Mouse (Mus musculus) intestine, postnatal 0 days (tissue): ENCODE data around the gene Bak1. TPM values are rescaled to one million over a fixed set of nuclear protein-coding genes. Genes with fewer than 3 reads are reported as not detected.

Experiments
- ATAC-seq: fragments of 200-750 bp; cut with Nextera tagmentation; 2 replicates; pipeline ENCODE4 v1.8.0; 2017; ENCODE audit warnings: mild to moderate bottlenecking, moderate TSS enrichment, moderate library complexity
- H3K27ac ChIP-seq: fragments of 300-500 bp; sonication (generic); 2 replicates; pipeline ENCODE4 v1.5.1; 2014; ENCODE audit warnings: mild to moderate bottlenecking, low read depth, low read length, moderate library complexity
- H3K27me3 ChIP-seq: fragments of 300-500 bp; sonication (generic); replicated peaks from 2 replicates; pipeline ENCODE4 v1.6.1; 2014; ENCODE audit warnings: low read length, mixed read lengths; ENCODE audit not compliant: control insufficient read depth, insufficient read depth
- H3K36me3 ChIP-seq: fragments of 300-500 bp; sonication (generic); 2 replicates; pipeline ENCODE4 v1.6.1; 2014; ENCODE audit warnings: mild to moderate bottlenecking, moderate library complexity; ENCODE audit not compliant: control insufficient read depth, insufficient read depth
- H3K4me1 ChIP-seq: fragments of 300-500 bp; sonication (generic); replicated peaks from 2 replicates; pipeline ENCODE4 v1.6.1; 2014; ENCODE audit warnings: antibody characterized with exemption, low read length, mixed read lengths; ENCODE audit not compliant: control insufficient read depth, insufficient read depth
- H3K4me2 ChIP-seq: fragments of 300-500 bp; sonication (generic); replicated peaks from 2 replicates; pipeline ENCODE4 v1.6.1; 2014; ENCODE audit warnings: low read depth, mild to moderate bottlenecking, moderate library complexity
- H3K4me3 ChIP-seq: fragments of 300-500 bp; sonication (generic); 2 replicates; pipeline ENCODE4 v1.5.1; 2014; ENCODE audit warnings: low read depth, low read length
- H3K9ac ChIP-seq: fragments of 300-500 bp; sonication (generic); 2 replicates; pipeline ENCODE4 v1.6.1; 2014; ENCODE audit warnings: mild to moderate bottlenecking, low read depth, low read length
- H3K9me3 ChIP-seq: fragments of 300-500 bp; sonication (generic); 2 replicates; pipeline ENCODE4 v1.6.1; 2016; ENCODE audit warnings: mixed run types; ENCODE audit not compliant: control insufficient read depth
- CTCF ChIP-seq: sonication (generic); IDR thresholded peaks from 2 replicates; pipeline ENCODE4 v1.5.1; 2016; ENCODE audit warnings: low read depth, mild to moderate bottlenecking, control low read depth, antibody characterized with exemption, moderate library complexity
- WGBS: fragments of 180-500 bp; shearing (Covaris S2); extraction: QIAGEN DNeasy Blood & Tissue Kit; methylation state at CpG from one replicate; pipeline ENCODE4 v1.1.7; 2014; 5-methylcytosine and 5-hydroxymethylcytosine counted together
- polyA plus RNA-seq: library from polyadenylated mRNA; unstranded; fragments of >200 nt; fragmentation: Nextera tagmentation; extraction: Ambion mirVana; gene quantifications from 2 replicates; pipeline ENCODE4 v1.2.1, GENCODE M21; 2015

The Bak1 gene
- polyA plus RNA-seq, 1 experiment from 2014 or later, result 18.1 TPM

DNA sequence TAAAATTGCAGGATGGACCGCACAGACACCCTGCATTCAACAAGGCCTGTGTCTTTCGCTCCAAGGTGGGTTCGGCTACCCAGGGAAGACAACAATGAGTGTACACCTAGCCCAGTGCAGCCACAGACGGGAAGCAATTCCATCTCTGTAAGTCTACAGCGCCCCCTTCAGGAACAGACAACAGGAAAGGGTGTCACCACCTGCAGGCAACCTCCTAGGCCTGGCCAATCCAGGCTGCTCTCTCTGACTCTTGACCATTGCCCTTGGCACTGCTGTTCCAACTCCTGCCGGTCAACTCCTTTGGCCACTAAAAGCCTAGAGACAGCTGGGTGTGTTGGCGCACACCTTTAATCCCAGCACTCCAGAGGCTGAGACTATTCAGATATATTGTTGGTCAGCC lies 27.7 kb downstream of the Bak1 start:
- peak; percentile 72 for TF ChIP-seq CTCF
- Histone ChIP-seq H3K4me3 (no peak overlapping the region), H3K27ac (no peak overlapping the region), H3K36me3 (no peaks in the 10 kb centered on the region), H3K4me2 (no peak overlapping the region), H3K4me1 (no peaks in the 10 kb centered on the region; the same call in none of the 2 replicates), H3K27me3 (no peaks in the 10 kb centered on the region), H3K9me3 (no peaks in the 10 kb centered on the region), H3K9ac (no peak overlapping the region)
- 79% methylated on average over 7 of the region's 7 CpGs for WGBS
- no peak for ATAC-seq

GRCm38 (mm10) chr17:26999996-27000395 lies 28.8 kb downstream of the Bak1 start:
- no peak overlapping the region for H3K4me3 ChIP-seq
- no peak for ATAC-seq
- 63% methylated on average over 12 of the region's 12 CpGs for WGBS
- H3K4me2 ChIP-seq, result peak overlapping the region; percentile 35
- H3K4me1 ChIP-seq, result no peaks in the 10 kb centered on the region; the same call in none of the 2 replicates
- H3K27me3 ChIP-seq, result no peaks in the 10 kb centered on the region
- H3K9ac ChIP-seq, result no peak overlapping the region
- TF ChIP-seq CTCF, result no peak
- no peaks in the 10 kb centered on the region for H3K36me3 ChIP-seq
- H3K27ac ChIP-seq, result no peak overlapping the region
- no peaks in the 10 kb centered on the region for H3K9me3 ChIP-seq

- ATAC-seq, result no peak
- no peak overlapping the region for H3K4me2 ChIP-seq
- H3K4me1 ChIP-seq, result no peaks in the 10 kb centered on the region; the same call in none of the 2 replicates
- no peak overlapping the region for H3K27ac ChIP-seq
- no peaks in the 10 kb centered on the region for H3K36me3 ChIP-seq
- H3K9me3 ChIP-seq, result no peaks in the 10 kb centered on the region
- H3K4me3 ChIP-seq, result no peak overlapping the region
- no peak overlapping the region for H3K9ac ChIP-seq
- WGBS, result 78% methylated on average over 15 of the region's 15 CpGs
- H3K27me3 ChIP-seq, result no peaks in the 10 kb centered on the region
- TF ChIP-seq CTCF, result no peak
Observed at GRCm38 (mm10) chr17:26998283-26998682, 30.5 kb downstream of the Bak1 start.

- 76% methylated on average over 4 of the region's 4 CpGs for WGBS
- H3K9ac ChIP-seq, result no peak overlapping the region
Observed at GRCm38 (mm10) chr17:26997661-26998060, 31.1 kb downstream of the Bak1 start.

DNA sequence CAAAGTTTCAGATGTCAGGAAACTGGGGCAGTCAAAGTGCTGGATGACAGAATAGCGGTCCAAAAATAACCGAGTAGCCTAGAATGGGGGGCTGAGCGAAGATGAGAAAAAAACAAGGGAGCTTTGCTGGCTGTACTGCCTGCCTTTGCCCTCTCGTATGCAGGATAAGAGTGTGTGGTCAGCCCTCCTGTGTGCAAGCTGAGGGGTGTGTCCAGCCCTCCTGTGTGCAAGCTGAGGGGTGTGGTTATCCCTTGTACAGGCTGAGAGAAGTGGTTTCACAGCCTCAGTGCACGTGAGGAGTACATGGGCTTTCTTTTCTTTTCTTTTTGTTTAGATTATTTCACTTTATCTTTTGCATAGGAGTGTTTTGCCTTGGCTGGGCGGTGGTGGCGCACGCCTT lies 33.2 kb downstream of the Bak1 start:
- Histone ChIP-seq H3K27ac (no peak overlapping the region), H3K4me2 (no peak overlapping the region), H3K9ac (no peak overlapping the region), H3K4me3 (no peak overlapping the region), H3K27me3 (no peaks in the 10 kb centered on the region), H3K9me3 (no peaks in the 10 kb centered on the region), H3K4me1 (no peaks in the 10 kb centered on the region; the same call in 1 of the 2 replicates), H3K36me3 (no peaks in the 10 kb centered on the region)
- WGBS, result 64% methylated on average over 8 of the region's 8 CpGs
- no peak for ATAC-seq
- no peak for TF ChIP-seq CTCF

More at GRCm38 (mm10) chr17:26997661-26998060, 31.1 kb downstream of the Bak1 start:
- no peak for TF ChIP-seq CTCF
- ATAC-seq, result no peak
- no peaks in the 10 kb centered on the region; the same call in none of the 2 replicates for H3K4me1 ChIP-seq
- no peak overlapping the region for H3K4me2 ChIP-seq
- H3K27ac ChIP-seq, result no peak overlapping the region
- no peaks in the 10 kb centered on the region for H3K27me3 ChIP-seq
- no peaks in the 10 kb centered on the region for H3K36me3 ChIP-seq
- no peaks in the 10 kb centered on the region for H3K9me3 ChIP-seq
- H3K4me3 ChIP-seq, result no peak overlapping the region

GRCm38 (mm10) chr17:26995006-26995405 lies 33.8 kb downstream of the Bak1 start:
- no peaks in the 10 kb centered on the region; the same call in 1 of the 2 replicates for H3K4me1 ChIP-seq
- no peaks in the 10 kb centered on the region for H3K27me3 ChIP-seq
- TF ChIP-seq CTCF, result no peak
- no peaks in the 10 kb centered on the region for H3K36me3 ChIP-seq
- no peak for ATAC-seq
- WGBS, result 81% methylated on average over 6 of the region's 6 CpGs
- H3K27ac ChIP-seq, result no peak overlapping the region
- no peaks in the 10 kb centered on the region for H3K9me3 ChIP-seq
- H3K4me2 ChIP-seq, result no peak overlapping the region
- H3K9ac ChIP-seq, result no peak overlapping the region
- H3K4me3 ChIP-seq, result no peak overlapping the region

- no peaks in the 10 kb centered on the region for H3K27me3 ChIP-seq
- no peaks in the 10 kb centered on the region; the same call in 1 of the 2 replicates for H3K4me1 ChIP-seq
- H3K27ac ChIP-seq, result 0 out of 2 replicates have a peak overlapping the region, but pooled peaks have one; percentile 7
- H3K9ac ChIP-seq, result no peak overlapping the region
- H3K4me2 ChIP-seq, result no peak overlapping the region
- WGBS, result 56% methylated on average over 14 of the region's 14 CpGs
- H3K9me3 ChIP-seq, result no peaks in the 10 kb centered on the region
- ATAC-seq, result no peak
- H3K36me3 ChIP-seq, result no peaks in the 10 kb centered on the region
- H3K4me3 ChIP-seq, result no peak overlapping the region
- TF ChIP-seq CTCF, result no peak
Observed at GRCm38 (mm10) chr17:26994410-26994809, 34.4 kb downstream of the Bak1 start.
